Mouse (Mus musculus): ENCODE results near the gene Slc35d1.

DNA sequence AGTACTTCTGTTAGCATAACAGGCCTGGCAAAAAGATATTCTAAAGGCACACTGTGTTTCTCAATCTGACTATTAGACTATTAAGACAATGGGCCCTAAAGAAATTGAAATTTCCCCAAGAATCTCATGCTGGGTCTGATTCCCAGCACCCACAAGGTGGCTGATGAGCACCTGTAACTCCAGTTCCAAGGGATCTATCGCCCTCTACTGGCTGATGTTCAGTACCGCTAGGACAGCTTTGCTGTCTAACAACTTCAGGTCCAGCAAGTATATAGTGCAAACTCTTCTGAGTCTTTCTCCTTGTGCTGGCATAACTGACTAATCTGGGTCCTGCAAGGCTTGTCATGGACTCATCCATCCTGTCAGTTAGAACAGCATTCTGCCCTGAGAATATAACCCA is 22.5 kb downstream of the Slc35d1 start:
- no peak for TF ChIP-seq CTCF (IDR thresholded peaks at IDR 0.05; ENCODE audit: insufficient read depth, low read length)
- TF ChIP-seq POLR2A (IDR thresholded peaks at IDR 0.05; ENCODE audit: borderline replicate concordance, extremely low read depth, low read depth, low read length), result no peak
